Mouse (Mus musculus) liver, embryonic 14.5 days (tissue): ENCODE data around the gene Rragb.
A peak's percentile ranks its signal among the peaks of the same experiment; 100 is the strongest.

ENCODE experiments used
- CTCF ChIP-seq: IDR thresholded peaks from 2 replicates; pipeline ENCODE4 v1.5.1; 2016; ENCODE audit warnings: antibody characterized with exemption, low read depth, control low read depth
- EP300 ChIP-seq: IDR thresholded peaks from 2 replicates; pipeline ENCODE4 v1.6.1; 2016; ENCODE audit warnings: antibody characterized with exemption, low read depth

GRCm38 (mm10) chrX:153155322-153155721 is 15.5 kb downstream of the Rragb start:
- no peak for TF ChIP-seq EP300
- peak; percentile 61 for TF ChIP-seq CTCF
